Mouse (Mus musculus) T-helper 17 cell (primary cell): Measurements from ENCODE around the gene Olfr1161.
"Not testable (repeated sequence)": the region's sequence is repeated elsewhere in the genome, so short reads cannot be mapped to it uniquely, and the experiment has no call there.

ENCODE experiments used
- in situ Hi-C, 2 experiments: fragments of 300-600 bp; cut with MboI, MseI; formaldehyde crosslinking; loops; 1 replicate in 1 of 2; 2 replicates in 1 of 2; pipeline ENCODE4 v1.15.1; 2025; ENCODE audit warnings: high pct_unique_total_duplicates in 2 of 2

The Olfr1161 gene

GRCm38 (mm10) chr2:88022474-88022873 is at the start of gene Olfr1161:
Gene Olfr1161 (plus strand): TSS chr2:88022774.
- in situ Hi-C loops, result not testable (repeated sequence)

GRCm38 (mm10) chr2:87974563-87974962 is 48.0 kb upstream of the Olfr1161 start, which contains the start of gene Olfr74:
Gene Olfr74 (minus strand): TSS chr2:87974663.
- in situ Hi-C loops, result no loop called here

- in situ Hi-C loops, result no loop called here
These were observed 32.8 kb upstream of the Olfr1161 start, which contains the start of gene Olfr1158 for GRCm38 (mm10) chr2:87989813-87990212. Gene Olfr1158 (plus strand): TSS chr2:87990113.

- in situ Hi-C loops, result no loop called here
These were observed 14.9 kb upstream of the Olfr1161 start, which contains the start of gene Olfr1160 for GRCm38 (mm10) chr2:88007515-88008318. Gene Olfr1160 (minus strand): TSS chr2:88008268.

GRCm38 (mm10) chr2:88037599-88037998 is 15.0 kb downstream of the Olfr1161 start, which contains the start of gene Olfr73:
Gene Olfr73 (minus strand): TSS chr2:88037699.
- in situ Hi-C loops, result no loop called here

- in situ Hi-C loops, result no loop called here
These were observed 28.5 kb downstream of the Olfr1161 start, which contains the start of gene Olfr1162 for GRCm38 (mm10) chr2:88051029-88051428. Gene Olfr1162 (minus strand): TSS chr2:88051129.

- in situ Hi-C loops, result no loop called here
These were observed 41.0 kb downstream of the Olfr1161 start for GRCm38 (mm10) chr2:88063587-88063986.

- in situ Hi-C loops, result loop anchor here in 1 of 2 experiments (10.0 kb wide), 1 partner anchor 803 kb away; no protein-coding TSS in a partner anchor
These were observed 49.2 kb downstream of the Olfr1161 start, which contains the start of gene Olfr1163 for GRCm38 (mm10) chr2:88071730-88072129. Gene Olfr1163 (minus strand): TSS chr2:88071830.
